Mouse (Mus musculus) gastrocnemius, postnatal 14 days (tissue): Measurements from ENCODE around the gene Il12rb1. TPM values are rescaled to one million over a fixed set of nuclear protein-coding genes. Genes with fewer than 3 reads are reported as not detected.

Source experiments
- DNase-seq: peaks from one replicate; pipeline ENCODE4 v3.0.0; 2021; ENCODE audit warnings: mixed read lengths
- intact Hi-C: fragments of 180-260 bp; cut with DNase I; formaldehyde crosslinking; loops from one replicate; pipeline ENCODE4 v1.15.1; 2025; ENCODE audit warnings: low total_unique reads
- total RNA-seq, 2 experiments: library from RNA; stranded (reverse); gene quantifications; 2 replicates each; pipeline ENCODE4 v1.2.3; 2021

The Il12rb1 gene
- total RNA-seq, 2 experiments from 2014 or later: 0.09 TPM; not detected in 1

DNA sequence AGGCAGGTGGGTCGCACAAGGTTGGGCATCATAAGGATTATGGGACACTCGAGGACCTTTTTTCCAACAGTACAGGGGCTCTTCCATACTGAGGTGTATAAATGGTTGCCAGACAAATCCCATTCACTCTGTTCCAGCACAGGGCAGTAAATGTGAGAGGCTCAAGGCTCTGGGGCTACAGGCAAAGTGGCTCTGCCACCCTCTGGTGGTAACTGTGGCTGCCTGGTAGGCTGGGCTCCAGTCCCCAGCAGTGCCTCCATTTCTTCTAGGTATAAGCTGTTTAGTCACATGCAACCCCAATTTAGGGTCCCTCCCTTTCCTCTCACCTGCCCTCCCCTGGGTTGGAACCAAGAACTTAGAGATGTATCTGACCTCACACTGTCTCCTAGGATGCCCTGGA is 12.9 kb upstream of the Il12rb1 start:
- no peak for DNase-seq
- intact Hi-C loops: no loop called here

DNA sequence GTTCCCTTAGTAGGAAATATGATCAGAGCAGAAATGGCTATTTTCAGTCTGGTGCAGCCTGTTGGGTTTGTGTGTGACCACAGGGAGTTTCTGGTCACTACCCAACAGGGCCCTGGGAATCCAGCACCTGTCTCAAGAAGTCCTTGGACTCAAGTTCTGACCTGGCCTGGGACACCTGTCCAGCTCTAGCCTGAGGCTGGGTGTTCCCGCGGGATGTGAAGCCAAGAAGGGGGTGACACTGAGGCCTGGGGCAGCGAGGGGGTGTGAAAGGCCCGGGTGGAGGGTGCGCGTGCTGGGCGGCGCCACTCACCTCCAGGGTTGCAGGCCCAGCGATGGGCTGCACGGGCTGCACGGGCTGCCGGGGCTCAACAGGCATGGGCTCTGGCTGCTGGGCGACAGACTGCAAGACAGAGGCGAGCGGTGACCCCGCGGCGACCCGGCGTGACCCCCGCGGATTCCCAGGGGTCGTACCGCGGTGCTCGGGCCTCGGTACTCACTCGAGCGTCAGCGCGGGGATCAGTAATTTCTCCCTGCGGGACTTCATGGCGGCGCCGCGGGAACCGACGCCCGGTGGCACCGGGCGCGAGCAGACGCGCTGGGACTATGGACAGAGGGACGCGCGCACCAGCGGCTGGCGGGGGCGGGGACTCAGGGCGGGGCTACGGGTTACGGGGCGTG is 11.7 kb upstream of the Il12rb1 start:
- intact Hi-C loops: no loop called here
- DNase-seq: peak; percentile 81

DNA sequence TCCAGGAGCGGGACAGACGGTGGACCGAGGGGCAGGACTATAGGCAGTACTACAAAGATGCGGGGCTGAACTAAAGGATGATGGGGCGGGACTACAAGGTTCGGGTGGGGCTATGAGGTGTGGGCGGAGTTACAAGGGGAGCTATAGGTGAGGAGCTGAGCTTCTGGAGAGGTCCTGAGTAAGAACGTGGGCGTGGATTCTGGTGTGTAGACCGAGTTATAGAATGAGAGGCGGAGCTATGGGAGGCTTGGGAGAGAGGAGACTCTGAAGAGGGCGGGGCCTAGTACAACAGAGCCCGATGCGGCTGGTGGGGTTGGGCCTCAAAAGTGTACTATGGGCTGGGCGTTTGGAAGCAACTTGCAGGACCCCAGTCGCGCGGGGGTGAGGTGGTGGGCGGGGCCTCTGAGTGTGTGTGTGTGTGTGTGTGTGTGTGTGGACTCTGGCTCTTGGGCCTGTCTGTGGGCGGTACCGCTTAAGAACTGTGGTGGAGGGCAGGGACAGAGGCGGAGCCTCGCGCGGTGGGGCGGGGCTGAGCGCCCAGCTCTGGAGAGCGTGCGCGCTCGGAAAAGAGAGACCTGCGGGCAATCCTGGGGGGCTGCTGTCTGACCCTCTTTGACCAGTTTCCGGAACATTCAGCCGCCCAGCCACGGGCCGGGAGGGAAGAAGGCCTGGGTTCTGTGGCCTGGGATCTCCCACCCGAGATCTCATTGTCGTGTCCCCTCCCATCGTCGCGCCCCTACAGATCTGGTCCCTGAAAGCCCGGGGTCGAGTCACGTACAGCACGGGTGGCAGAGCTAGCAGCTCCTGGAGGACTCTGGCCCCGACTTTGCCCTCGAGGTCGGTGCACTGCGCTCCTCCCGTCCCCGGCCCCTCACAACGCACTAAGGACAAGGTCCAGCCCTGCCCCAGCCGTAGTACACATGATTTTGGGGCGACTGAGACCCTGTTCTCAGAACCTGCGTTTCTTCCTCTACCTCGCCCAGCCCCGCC is 10.9 kb upstream of the Il12rb1 start:
- DNase-seq: peak; percentile 82
- intact Hi-C loops: no loop called here

DNA sequence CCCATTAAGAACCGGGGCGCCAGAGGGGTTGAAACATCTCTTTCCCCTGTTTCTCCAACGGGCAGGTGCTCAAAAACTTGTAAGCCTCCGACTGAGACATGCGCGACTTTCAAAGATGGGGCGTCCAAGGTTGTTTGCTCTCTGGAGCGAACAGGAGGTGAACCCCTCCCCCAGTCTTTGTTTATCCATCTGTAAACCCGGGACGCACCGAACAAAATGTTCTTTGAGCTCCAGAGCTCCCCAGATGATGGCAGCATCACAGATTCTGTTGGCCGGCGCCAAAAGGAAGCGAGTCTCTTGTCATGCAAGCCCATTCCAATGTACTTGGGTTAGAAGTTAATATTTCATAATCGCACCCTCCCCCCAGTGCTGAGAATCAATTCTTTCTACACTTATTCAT is 10.0 kb upstream of the Il12rb1 start:
- DNase-seq: no peak
- intact Hi-C loops: no loop called here

DNA sequence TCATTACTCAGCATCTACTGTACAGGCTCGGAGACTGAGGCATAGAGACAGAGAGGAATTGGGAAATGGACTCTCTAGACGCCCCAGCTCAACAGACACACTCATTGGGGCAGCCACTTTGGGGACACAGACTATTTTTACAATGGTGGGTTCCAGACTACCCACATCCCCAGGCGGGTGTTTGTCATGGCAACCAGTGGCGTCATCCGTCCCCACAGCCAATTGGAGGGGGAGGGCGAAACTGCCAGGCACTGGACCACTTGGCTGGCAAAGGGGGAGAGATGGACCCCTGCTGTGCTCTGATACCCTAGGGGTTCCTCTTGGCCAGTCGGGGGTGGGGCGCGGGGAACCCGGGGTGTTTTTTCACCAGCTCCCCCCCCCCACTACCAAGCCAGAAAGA is 7.6 kb upstream of the Il12rb1 start:
- DNase-seq: no peak
- intact Hi-C loops: no loop called here

DNA sequence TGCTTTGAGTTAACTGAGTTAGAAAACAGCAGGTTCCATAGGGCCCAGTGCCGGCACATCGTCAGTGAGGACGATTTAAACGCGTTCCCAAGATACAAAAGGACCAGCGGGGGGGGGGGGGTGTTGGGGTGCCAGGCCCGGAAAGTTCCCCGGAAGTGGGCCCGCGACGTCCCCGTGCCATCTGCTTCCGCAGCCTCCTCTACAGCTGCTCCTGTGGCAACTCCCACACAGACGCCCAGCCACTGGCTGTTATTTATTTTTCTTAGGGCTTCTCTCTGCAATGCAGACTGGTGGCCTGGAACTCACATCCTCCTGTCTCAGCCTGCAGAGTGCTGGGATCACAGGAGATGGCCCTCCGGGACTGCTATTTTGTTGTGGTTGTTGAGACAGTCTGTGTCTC is 7.1 kb upstream of the Il12rb1 start:
- intact Hi-C loops: no loop called here
- no peak for DNase-seq

DNA sequence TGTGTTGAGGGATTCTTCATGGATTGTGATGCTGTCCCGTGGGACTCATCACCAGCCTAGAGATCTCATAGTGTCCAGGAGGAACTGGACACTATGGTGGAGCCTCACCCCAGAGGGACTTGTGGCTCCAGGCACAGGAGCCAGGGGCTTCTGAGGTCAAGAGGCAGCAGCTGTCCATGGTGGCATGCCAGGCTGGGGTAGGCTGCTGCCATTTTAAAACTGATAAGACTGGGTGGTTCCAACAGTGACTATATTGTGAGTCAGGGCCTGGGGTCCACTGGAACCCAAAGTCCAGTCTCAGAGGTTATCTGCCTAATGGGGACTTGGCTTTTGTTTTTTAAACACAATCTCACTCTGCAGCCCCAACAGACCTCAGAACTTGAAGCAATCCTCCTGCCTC is 6.4 kb upstream of the Il12rb1 start:
- DNase-seq: no peak
- intact Hi-C loops: no loop called here

DNA sequence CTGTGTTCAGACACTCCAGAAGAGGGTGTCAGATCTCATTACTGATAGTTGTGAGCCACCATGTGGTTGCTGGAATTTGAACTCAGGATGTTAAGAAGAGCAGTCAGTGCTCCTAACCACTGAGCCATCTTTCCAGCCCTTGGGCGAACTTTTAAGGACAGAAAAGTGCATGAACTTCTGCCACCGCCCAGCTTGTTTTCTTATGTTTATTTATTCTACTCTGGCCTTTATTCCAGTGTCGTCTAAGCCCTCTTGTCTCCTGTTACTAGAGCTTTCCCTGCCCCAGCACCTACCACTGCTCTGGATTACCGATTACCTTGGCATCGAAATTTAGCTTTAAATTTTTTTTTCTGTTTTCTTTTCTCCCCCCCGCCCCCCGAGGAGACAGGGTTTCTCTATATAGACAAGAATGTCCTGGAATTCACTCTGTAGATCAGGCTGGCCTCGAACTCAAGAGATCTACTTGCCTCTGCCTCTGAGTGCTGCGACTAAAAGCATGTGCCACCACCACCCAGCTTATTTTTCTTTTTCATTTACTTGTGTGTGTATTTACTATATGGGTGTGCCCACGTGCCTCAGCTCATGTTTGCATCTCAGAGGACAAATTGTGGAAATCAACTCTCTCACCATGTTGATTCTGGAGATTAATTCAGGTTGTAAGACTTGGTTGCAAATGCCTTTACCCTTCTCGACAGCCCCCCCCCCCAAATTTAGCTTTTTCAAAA is 5.3 kb upstream of the Il12rb1 start:
- intact Hi-C loops: no loop called here
- DNase-seq: no peak

DNA sequence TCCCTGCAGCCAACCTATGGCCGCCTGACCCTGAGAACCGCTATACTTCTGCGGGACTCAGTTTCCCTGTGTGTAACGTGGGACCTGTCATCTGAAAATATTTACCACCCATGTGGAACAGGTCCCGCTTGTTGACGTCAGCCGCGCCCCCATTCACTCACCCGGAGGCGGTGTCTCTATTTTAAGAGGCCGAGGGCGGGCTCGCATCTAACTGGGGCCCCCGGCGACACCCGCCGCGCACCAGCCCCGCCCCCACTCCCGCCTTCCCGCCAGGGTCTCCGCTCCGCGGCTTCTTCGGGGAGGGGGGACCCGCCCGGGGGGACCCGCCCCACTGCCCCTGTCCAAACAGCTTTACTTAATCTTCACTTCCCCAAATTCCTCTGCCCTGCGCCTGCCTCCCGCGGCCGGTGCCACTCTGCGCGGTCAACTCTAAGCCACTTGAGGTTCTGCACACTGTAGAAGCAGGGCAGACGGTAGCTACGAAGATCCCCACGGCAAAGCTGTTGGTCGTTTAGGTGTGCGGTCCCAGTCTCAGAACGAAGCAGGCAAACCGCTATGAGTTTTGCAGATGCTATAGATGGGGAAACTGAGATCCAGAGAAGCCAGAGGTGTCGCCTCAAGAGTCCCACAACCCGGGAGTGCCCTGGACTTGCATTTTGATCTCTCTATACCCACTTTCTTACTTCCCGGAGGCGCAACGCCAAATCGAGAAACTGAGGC is 4.3 kb upstream of the Il12rb1 start:
- DNase-seq: peak; percentile 52
- intact Hi-C loops: no loop called here

DNA sequence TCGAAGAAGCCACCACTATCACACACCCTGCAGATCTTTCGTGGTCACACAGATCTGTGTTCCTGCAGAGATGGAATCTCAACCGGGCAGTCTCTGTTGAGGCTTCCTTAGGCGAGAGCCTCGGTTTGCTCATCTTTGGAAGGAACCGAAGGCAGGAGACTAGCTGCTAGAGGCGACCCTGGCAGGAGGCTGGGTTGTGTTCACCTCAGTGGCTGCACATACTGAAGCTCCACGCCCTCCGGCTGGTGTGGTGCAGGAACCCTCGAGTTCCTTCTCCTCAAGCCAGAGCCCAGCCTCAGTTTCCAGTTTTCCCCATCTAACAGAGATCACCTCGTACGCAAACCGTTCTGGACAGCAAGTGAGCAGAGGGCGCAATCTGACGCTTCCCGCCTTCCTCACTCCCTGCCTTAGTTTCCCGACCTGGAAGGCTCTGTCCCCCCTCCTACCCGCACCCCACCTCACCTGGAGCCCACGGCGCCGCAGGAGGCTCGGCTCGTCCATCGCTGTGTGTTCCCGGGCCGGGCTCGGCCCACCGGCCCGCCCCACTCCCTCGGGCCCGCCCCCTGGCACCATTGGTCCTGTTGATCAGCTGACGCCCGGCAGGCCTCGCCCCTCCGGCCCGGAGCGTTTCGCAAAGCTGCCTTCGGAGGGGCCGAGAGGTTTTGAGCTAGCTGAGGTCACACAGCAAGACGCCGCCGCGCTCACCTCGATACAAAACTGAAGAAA is 3.6 kb upstream of the Il12rb1 start, which contains the start of gene Mast3:
Gene Mast3 (minus strand): TSS at position 574 of the 726 bp plus-strand sequence.
- intact Hi-C loops: loop anchor here (5.0 kb wide), 1 partner anchor 32 kb away; no protein-coding TSS in a partner anchor
- peak; percentile 92 for DNase-seq

DNA sequence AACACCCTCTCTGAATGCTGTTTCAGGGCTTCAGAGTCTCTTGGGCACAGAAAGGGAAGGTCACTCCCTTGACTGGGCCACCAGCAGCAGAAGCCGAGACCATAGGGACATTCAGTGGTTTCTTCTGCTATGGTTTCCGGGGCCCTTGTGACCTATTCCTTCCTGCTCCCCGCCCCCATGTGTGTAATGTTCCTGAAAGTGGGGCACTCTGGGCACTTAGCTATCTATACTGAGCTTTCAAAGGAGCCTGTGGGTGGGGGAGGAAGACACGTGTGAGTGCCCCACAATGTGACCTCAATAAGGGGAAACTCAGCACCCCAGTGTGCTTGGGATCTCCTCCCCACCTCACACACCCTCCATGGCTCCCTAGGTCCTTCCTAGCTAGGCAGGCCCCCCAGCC is 1.7 kb upstream of the Il12rb1 start:
- intact Hi-C loops: loop anchor here (5.0 kb wide), 1 partner anchor 34 kb away; no protein-coding TSS in a partner anchor
- DNase-seq: no peak

DNA sequence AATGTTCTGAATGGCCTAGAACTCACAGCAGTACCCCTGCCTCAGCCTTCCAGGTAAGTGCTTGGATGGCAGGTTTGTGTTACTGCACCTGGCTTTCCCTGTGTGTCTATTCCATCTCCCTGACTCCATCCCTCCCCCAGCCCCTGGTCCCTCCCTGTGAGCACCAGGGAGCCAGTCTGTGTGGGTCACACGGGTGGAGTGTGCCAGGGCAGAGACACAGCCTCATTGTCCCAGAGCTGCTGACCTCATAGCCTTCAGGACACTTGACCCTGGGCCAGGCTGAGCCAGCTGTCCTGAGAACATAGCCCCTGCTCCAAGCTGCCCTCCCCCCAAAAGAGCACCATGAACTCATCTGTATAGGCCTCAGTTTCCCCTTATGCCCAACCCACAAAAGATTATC is 945 bp upstream of the Il12rb1 start:
- intact Hi-C loops: loop anchor here (5.0 kb wide), 1 partner anchor 35 kb away; no protein-coding TSS in a partner anchor
- DNase-seq: no peak

DNA sequence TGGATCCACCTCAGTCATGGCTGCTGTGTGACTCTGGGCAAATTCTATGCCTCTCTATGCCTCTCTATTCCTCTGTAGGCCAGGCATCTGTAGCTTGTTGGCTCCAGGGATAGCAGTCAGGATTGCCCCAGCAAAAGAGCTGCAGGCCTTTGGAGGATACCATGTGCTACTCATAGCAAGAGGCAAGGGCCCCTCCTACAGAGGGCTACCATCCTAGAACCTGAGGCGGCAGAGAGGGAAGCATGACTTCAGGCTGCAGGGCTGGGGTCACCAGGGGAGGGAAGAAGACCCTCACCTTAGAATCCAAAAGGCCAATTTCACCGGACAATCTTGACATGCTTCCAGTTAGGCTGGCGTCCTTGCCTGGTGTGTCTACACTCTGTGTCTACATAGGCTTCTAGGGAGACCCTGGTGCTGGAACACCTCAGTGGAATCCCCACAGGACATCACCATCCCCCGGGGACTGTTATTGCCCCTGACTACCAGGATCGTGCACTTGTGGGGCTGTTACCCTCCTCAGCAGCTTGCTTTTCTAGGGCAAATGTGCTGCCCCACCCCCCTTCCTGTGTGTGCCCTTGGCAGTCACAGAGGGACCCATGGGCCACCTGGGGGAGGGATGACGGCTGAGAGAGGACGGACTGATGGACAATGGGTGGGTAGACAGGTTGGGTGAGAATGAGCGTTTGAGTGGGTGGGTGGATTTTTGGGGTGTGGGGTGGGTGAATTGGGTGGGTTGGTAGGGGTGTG is 879 bp downstream of the Il12rb1 start:
- no peak for DNase-seq
- intact Hi-C loops: loop anchor here (5.0 kb wide), 1 partner anchor 37 kb away; no protein-coding TSS in a partner anchor

DNA sequence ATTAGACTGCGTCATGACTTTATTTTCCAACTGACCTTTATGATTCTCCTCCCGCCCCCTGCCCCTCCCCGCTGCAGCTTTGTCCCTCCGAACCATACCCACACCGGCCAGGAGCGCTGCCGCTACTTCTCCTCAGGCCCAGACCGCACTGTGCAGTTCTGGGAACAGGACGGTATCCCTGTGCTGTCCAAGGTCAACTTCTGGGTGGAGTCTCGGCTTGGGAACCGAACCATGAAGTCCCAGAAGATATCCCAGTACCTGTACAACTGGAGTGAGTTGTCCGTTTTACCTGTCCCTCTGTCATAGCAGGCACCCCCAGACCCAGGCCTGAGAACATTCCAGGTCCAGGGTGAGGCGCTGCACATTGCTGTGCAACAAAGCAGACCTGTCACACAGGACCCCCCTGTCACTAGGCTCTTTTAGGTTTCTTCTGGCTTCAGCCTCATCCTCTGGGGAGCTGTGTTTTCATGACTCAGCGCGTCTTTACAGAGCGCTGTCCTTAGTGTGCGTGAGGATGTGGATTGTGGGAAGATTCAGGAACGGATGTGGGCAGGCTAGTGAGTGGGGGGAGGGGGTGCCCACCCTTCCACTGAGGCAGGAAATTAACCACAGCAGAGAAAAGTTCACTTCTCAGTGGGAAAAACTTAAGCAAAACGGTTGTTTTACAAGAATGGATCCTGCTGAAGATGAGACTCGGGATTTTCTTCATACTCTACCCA is 2.9 kb downstream of the Il12rb1 start:
- no peak for DNase-seq
- intact Hi-C loops: no loop called here

DNA sequence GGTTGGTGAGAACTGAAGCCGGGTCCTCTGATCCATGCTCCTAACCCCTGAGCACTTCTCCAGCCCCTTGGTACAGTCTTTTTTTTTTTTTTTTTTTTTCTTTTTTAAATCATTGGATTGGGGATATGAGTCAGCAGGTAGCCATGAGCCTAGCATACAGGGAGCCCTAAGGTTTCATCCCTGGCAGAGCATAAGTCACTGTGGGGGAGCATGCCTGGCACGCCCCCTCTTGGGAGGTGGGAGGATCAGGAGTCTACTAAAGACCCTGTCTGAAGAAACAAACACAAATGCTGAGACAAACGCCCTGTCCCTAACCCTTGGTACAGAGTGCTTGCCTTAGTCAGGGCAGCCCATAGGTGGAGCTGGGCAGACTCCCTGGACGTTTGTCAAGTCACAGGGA is 3.8 kb downstream of the Il12rb1 start:
- DNase-seq: no peak
- intact Hi-C loops: no loop called here

DNA sequence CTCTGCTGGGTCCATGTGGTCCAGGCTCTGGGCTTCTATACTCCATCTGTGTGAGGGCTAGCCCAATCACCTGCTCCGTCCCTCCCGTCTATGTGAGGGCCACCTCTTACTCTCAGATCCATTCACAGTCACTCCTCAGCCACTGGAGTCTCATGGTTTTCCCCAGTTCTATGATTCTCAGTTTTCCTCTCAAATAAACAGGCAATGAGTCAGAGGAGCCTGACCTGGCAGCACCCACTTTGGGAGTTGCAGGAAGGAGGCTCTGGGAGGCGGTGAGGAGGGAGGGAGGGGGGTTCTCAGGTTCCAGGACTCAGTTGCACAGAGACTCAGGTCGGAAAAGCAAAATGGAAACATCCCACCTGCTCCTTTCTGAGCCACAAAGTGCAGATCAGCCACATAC is 4.6 kb downstream of the Il12rb1 start:
- DNase-seq: no peak
- intact Hi-C loops: no loop called here

DNA sequence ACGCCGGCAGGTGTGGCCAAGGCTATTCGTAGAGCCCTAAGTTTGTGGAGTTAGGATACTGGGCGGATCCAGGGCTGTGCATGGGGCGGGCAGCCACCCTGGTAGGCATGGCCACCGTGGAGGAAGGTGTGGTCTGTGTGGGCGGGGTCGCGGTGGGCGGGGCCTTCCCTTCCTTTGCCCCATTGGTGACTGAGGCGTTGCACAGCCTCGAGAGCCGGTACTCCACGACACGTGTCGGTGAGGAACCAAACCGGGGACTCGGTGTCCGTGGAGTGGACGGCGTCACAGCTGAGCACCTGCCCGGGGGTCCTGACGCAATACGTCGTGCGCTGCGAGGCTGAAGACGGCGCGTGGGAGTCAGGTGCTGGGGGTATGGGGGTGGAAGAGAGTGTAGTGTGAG is 8.4 kb downstream of the Il12rb1 start:
- intact Hi-C loops: loop anchor here (2.0 to 5.0 kb wide), 2 partner anchors 26 to 661 kb away; no protein-coding TSS in a partner anchor
- DNase-seq: peak; percentile 34
